Mouse (Mus musculus) CD8-positive naive resting alpha-beta T cell, adult 2 months (primary cell): ENCODE measurements around the gene Methig1.
"Not testable (repeated sequence)": the region's sequence is repeated elsewhere in the genome, so short reads cannot be mapped to it uniquely, and the experiment has no call there.

ENCODE experiments used
- DNase-seq, 2 experiments: peaks; one replicate each; pipeline ENCODE4 v3.0.0; 2022; ENCODE audit warnings: low read depth in 2 of 2, low spot score in 2 of 2

The Methig1 gene

GRCm38 (mm10) chr15:100391599-100391998 is 38.6 kb downstream of the Methig1 start:
- DNase-seq = no peak

GRCm38 (mm10) chr15:100393016-100393415 is 40.1 kb downstream of the Methig1 start:
- no peak for DNase-seq

DNA sequence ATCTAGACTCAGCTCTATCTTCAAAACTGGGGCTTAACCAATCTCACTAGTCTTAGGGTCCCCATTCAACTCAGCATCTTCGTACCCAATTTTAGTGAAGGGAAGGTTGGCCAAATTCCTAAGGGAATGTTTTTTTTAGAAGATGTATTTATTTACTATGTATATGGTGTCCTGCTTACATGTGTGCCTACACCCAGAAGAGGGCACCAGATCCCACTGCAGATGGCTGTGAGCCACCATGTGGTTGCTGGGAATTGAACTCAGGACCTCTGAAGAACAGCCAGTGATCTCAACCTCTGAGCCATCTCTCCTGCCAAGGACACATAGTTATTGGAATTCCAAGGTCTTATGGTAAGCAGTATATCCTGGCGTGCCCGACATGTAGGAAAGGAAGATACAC is 42.6 kb downstream of the Methig1 start:
- DNase-seq = no peak

- DNase-seq = no peak
Observed at GRCm38 (mm10) chr15:100400592-100401250, 47.8 kb downstream of the Methig1 start.

DNA sequence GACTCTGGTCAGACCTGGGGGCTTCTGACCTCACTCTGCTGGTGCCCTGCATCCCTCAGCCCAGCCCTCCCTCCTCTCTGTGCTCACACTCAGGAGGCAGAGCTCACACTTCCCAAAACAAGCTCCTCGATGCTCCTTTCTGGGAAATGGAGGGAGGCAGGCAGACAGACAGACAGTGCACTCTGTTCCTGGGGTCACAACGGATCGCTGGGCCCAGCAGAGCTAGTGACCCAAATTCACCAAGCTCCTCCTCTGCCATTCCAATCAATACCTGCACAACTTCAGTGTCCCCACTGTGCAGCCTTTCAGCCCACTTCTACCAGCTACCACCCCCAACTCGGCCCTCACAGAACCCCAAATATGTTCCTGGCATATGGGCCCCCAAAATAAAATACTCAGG is 48.9 kb downstream of the Methig1 start:
- no peak for DNase-seq

DNA sequence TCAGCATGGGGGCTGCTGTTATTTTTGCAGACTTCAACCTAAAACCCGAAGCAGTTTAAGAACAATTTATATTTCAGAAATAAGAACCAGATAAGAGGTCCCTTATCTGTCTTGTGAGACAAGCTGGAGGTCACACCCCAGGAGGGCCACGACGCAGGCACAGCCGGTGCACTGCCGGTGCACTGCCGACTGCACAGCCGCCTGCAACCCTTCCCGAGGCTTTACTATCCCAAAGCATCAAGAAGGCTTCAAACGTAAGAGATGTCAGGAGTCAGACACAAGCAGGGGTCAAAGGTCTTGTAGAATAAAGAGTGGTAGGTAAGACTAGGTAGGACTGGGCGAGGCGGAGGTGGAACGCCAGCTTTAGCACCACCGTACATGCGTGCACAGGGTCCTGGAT is 49.4 kb downstream of the Methig1 start:
- no peak for DNase-seq

- no peak for DNase-seq
Observed at GRCm38 (mm10) chr15:100402798-100403197, 49.8 kb downstream of the Methig1 start.

DNA sequence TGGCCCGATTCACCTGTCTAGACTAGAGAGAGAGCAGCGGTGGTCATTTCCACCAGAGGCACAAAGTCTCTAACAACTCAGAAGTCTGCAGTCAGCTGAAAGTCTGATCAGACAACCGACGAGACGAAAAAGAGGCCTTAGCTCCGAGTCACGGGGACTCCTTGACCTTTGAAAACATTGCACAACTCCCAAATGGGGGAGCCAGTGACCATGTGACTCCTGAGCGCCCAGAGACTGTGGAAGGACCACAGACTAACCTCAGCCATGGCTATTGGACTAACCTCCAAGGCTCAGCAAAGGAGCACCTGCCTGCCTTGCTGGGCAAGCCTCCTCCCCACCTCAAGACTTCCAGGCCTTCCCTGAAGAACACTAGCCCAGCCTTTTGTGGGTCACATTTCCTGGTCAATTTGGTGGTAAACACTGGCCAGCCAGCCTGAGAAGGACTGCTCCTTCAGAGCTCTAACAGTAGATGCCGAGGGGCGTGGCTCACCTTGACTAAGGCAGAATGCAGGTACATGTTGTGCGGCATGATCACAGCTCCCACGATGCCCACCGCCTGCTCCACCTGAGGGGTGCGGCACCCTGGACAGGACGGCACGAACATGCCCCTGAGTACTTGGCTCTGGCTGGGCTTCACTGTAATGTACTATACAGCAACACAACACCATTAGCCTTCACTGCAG is 50.5 kb downstream of the Methig1 start:
- no peak for DNase-seq

GRCm38 (mm10) chr15:100406088-100406487 is 53.1 kb downstream of the Methig1 start:
- DNase-seq = no peak

DNA sequence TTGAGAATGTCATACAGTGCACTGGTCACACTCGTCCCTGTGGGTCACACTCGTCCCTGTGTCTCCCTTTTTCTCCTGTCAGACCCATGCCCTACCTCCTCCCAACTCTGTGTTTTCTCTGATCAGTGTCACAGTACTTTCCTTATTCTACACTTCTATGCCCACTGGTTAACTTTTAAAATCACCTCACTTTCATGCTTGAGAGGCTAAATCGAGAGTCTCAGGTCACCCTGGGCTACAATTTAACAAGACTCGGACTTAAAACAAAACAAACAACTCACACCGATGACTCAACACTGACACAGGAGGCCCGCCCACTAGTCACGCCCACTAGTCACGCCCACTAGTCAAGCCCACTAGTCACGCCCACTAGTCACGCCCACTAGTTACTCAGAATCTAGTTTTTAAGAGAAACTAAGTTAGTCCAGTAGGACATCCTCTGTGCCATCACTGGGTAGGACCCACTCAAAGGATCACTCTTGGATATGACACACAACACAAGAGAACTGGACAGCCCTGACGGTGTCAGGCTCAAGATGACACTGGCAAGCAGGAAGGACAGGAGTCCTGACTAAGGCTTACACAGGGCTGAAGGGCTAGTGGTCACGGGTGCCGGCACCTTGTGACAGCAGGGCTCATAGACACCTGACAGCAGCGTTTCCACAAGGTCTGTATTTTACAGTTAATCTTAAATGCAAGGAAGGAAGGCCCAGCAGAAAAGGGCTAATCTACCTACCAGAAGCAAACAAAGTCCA is 58.1 kb downstream of the Methig1 start:
- no peak for DNase-seq

DNA sequence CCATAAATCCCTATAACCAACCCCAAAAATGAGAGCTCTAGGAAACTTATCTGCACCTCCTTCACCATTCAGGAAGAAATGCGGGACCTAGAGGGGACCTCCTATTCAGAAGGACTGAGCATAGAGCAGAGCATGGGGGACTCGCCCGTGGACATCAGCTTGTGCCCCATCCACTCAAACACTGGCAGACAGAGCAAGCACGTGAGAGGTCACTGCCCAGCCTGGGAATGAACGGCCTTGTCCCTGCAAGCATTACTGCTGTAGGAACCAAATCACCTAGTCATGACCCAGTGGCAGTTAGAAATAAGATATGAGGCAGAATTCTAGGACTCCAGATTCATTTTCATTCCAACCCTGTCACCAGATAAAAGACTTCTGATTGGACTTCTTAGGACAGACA is 58.8 kb downstream of the Methig1 start:
- no peak for DNase-seq

GRCm38 (mm10) chr15:100413306-100413705 is 60.4 kb downstream of the Methig1 start:
- DNase-seq = no peak

GRCm38 (mm10) chr15:100414011-100414410 is 61.1 kb downstream of the Methig1 start:
- peak; percentile 14 to 27 for DNase-seq

GRCm38 (mm10) chr15:100414942-100415341 is 62.0 kb downstream of the Methig1 start:
- DNase-seq = no peak

- DNase-seq = no peak
Observed at GRCm38 (mm10) chr15:100415684-100416083, 62.7 kb downstream of the Methig1 start.

GRCm38 (mm10) chr15:100417854-100418450 is 65.0 kb downstream of the Methig1 start:
- DNase-seq = no peak

GRCm38 (mm10) chr15:100419311-100419710 is 66.4 kb downstream of the Methig1 start:
- peak; percentile 38 to 43 for DNase-seq

DNA sequence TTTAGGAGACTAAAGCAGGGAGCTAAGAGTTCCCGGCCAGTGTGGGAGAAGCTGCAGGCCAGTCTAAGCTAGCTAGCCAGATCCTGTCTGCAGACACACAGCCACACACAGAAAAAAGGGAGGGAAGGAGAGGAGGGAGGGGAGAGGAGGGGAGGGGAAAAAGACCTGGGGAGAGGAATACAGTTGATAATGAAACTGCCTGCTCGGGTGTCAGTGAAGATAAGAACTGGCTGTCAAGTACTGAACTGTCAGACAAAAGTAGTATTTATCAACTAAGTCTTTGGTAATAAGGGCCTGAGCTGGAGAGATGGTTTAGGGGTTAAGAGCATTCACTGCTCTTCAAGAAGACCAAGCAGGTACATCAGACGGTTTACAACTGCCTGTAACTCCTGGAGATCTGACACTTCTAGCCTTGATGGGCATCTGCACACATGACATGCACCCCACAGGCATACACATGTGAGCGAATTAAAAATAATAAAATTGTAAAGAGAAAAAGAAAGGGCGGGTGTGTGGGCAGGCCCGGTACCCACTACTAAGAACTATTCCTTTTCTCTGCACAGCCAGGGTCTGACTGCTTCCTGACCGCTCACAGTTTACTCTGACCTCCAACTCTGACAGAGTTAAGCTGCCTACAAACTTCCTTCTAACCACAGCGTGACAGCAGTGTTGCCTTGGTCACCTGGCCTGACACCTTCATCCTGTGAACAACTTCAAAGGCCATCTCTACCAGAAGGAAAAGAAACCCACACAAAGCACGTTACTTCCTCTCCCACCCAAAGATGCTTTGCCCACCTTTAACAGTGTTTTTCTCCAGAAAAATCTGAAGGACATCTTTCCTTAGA is 67.2 kb downstream of the Methig1 start:
- peak in 1 of 2 experiments; percentile 14 for DNase-seq

DNA sequence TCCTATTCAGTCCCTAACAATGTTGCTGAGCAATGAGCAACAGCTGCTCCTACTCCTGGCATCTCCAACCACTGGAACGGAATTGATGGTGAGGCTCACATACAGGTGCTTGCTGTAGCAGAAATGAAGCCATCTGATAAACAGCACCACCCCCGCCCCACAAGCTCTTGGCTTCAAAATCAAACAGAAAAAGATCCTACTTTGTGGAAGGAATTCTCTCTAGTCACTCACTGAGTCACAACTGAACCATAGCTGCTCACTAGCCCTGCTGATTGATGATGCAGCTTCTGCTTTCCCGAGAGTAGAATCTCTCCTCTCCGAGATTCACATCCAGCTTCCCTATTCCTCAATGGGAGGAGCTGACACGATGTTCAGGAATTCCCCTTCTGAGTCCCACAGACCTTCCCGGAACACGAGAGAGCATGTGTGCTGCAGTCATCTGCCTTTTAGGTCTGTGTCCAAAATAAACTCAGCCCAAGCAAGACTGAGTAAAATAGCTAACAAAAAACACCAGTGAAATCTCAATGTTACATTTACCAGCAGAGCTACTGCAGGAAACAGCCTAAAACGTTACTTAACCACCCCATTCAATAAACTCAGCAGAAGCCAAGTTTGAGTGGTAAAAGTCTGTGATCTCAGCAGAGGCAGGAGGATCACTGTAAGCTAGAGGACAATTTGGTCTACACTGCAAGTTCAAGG is 68.3 kb downstream of the Methig1 start:
- no peak for DNase-seq

- DNase-seq = not testable (repeated sequence)
Observed at GRCm38 (mm10) chr15:100421758-100422197, 68.8 kb downstream of the Methig1 start, which contains the start of gene Gm5475. Gene Gm5475, plus strand, starts transcription at chr15:100422147.
